ENCODE assay signal across 26 mouse cellular contexts in genomic region chr11:98016177-98016576, GRCm38 (mm10). TPM values are rescaled to one million over a fixed set of nuclear protein-coding genes. Genes with fewer than 3 reads are reported as not detected.
"Had no signal": no experiment of that assay in that cellular context is flagged by ENCODE, and none has a peak within 500 bp of the region (broad histone marks: within the 10 kb centered on the region; RNA-seq: fewer than 3 reads in every experiment).

No protein-coding gene starts in this region.

- H3K27me3 ChIP-seq: embryonic facial prominence, embryonic 12.5 days; embryonic facial prominence, embryonic 13.5 days; embryonic facial prominence, embryonic 15.5 days; forebrain, embryonic 12.5 days; forebrain, embryonic 13.5 days; forebrain, embryonic 15.5 days had no signal

- ATAC-seq: forebrain, embryonic 13.5 days; forebrain, embryonic 14.5 days; forebrain, embryonic 15.5 days; forebrain, embryonic 16.5 days; forebrain, postnatal 0 days had no signal

- H3K9me3 ChIP-seq: embryonic facial prominence, embryonic 10.5 days; embryonic facial prominence, embryonic 12.5 days; embryonic facial prominence, embryonic 13.5 days; embryonic facial prominence, embryonic 15.5 days; forebrain, embryonic 10.5 days; forebrain, embryonic 12.5 days; forebrain, embryonic 13.5 days; forebrain, embryonic 15.5 days had no signal

- H3K9ac ChIP-seq: embryonic facial prominence, embryonic 13.5 days; embryonic facial prominence, embryonic 15.5 days; forebrain, embryonic 12.5 days; forebrain, embryonic 13.5 days; forebrain, embryonic 15.5 days; forebrain, postnatal 0 days had no signal

- H3K4me2 ChIP-seq: embryonic facial prominence, embryonic 12.5 days; embryonic facial prominence, embryonic 13.5 days; embryonic facial prominence, embryonic 15.5 days; forebrain, embryonic 12.5 days; forebrain, embryonic 13.5 days; forebrain, embryonic 15.5 days had no signal

- H3K4me3 ChIP-seq: embryonic facial prominence, embryonic 10.5 days; embryonic facial prominence, embryonic 12.5 days; embryonic facial prominence, embryonic 13.5 days; embryonic facial prominence, embryonic 15.5 days; erythroblast, embryonic 14.5 days; forebrain, embryonic 10.5 days; forebrain, embryonic 12.5 days; forebrain, embryonic 13.5 days; forebrain, embryonic 15.5 days; heart, adult 2 months had no signal

- DNase-seq: cerebellum, adult 2 months; cerebellum, adult 8-10 months; cerebellum, adult 9-10 months; cerebellum, adult 9-11 months; cerebellum, postnatal 10 days; cerebellum, postnatal 14 days; cerebellum, postnatal 25 days; cerebellum, postnatal 36 days; embryo, embryonic 11 days; forebrain, postnatal 0 days; heart, adult 11 months; heart, adult 18-20 months; heart, adult 2 months had no signal

- H3K27ac ChIP-seq: embryonic facial prominence, embryonic 10.5 days; embryonic facial prominence, embryonic 12.5 days; embryonic facial prominence, embryonic 13.5 days; embryonic facial prominence, embryonic 15.5 days; forebrain, embryonic 10.5 days; forebrain, embryonic 12.5 days; forebrain, embryonic 13.5 days; forebrain, embryonic 15.5 days; heart, adult 2 months had no signal

RNA-seq across cellular contexts. Expression of gene Cacnb1, which starts 6.7 kb away (rescaled TPM):
- total RNA-seq: common myeloid progenitor, adult 5-6 weeks had no signal

RNA-seq across cellular contexts. Expression of gene Arl5c, which starts 20.2 kb away (rescaled TPM):
- polyA plus RNA-seq: erythroblast, embryonic 14.5 days had no signal

RNA-seq across cellular contexts. Expression of gene Stac2, which starts 37.1 kb away (rescaled TPM):
- total RNA-seq: common myeloid progenitor, adult 5-6 weeks; granulocyte monocyte progenitor cell, adult 5-6 weeks had no signal
- polyA plus RNA-seq: erythroblast, embryonic 14.5 days had no signal
